ENCODE assay signal across 8 mouse cellular contexts in genomic region chr3:107696910-107697309, GRCm38 (mm10). TPM values are rescaled to one million over a fixed set of nuclear protein-coding genes. Genes with fewer than 3 reads are reported as not detected.
DNase-seq lines count a peak whose midpoint lies in the region; ATAC-seq and TF ChIP-seq lines count a peak whose summit lies in the region.

No protein-coding gene starts in this region.

- DNase-seq in kidney, postnatal 0 days (ENCODE audit: low spot score) = no peak
- DNase-seq in kidney, postnatal 25 days = no peak
- no peak for DNase-seq in gastrocnemius, postnatal 10 days
- DNase-seq in MN1 (ENCODE audit: low spot score) = no peak
- DNase-seq in adrenal gland, postnatal 4 days (ENCODE audit: low spot score in 2 of 2) = no peak

- no peak; the same call in 1 of the 2 replicates for ATAC-seq in kidney, postnatal 0 days (replicated peaks; ENCODE audit: low FRiP score, low read depth)
- ATAC-seq in erythroblast, adult 5-6 weeks (replicated peaks; ENCODE audit: low FRiP score, poor library complexity, severe bottlenecking) = peak; percentile 5; the same call in 1 of the 2 replicates
- peak; percentile 37 for ATAC-seq in intestine, embryonic 15.5 days
- ATAC-seq in neural tube, embryonic 13.5 days (ENCODE audit: low read depth) = peak; percentile 9; the same call in 1 of the 2 replicates

- no peaks in the 10 kb centered on the region for H3K9me3 ChIP-seq in kidney, postnatal 0 days (replicated peaks; ENCODE audit: low read length)
- H3K9me3 ChIP-seq in intestine, embryonic 15.5 days = no peaks in the 10 kb centered on the region
- no peaks in the 10 kb centered on the region for H3K9me3 ChIP-seq in neural tube, embryonic 13.5 days

- peak overlapping the region; percentile 18 for H3K4me2 ChIP-seq in kidney, postnatal 0 days (ENCODE audit: low read length)
- peak overlapping the region; percentile 44 for H3K4me2 ChIP-seq in intestine, embryonic 15.5 days (replicated peaks)
- H3K4me2 ChIP-seq in neural tube, embryonic 13.5 days = peak overlapping the region; percentile 43

- H3K4me3 ChIP-seq in kidney, postnatal 0 days (replicated peaks; ENCODE audit: low read depth, low read length) = no peak overlapping the region
- no peak overlapping the region for H3K4me3 ChIP-seq in intestine, embryonic 15.5 days (replicated peaks)
- peak overlapping the region; percentile 6; the same call in 1 of the 2 replicates for H3K4me3 ChIP-seq in neural tube, embryonic 13.5 days

- no peak for TF ChIP-seq CTCF in kidney, postnatal 0 days (IDR thresholded peaks at IDR 0.05; ENCODE audit: low read depth)

- no peak overlapping the region for H3K27ac ChIP-seq in kidney, postnatal 0 days
- H3K27ac ChIP-seq in intestine, embryonic 15.5 days = no peak overlapping the region
- H3K27ac ChIP-seq in neural tube, embryonic 13.5 days (replicated peaks) = no peak overlapping the region

- no peaks in the 10 kb centered on the region for H3K27me3 ChIP-seq in kidney, postnatal 0 days (ENCODE audit: insufficient read depth, low read length)
- no peaks in the 10 kb centered on the region for H3K27me3 ChIP-seq in intestine, embryonic 15.5 days (replicated peaks)
- no peaks in the 10 kb centered on the region for H3K27me3 ChIP-seq in neural tube, embryonic 13.5 days

- no peak overlapping the region for H3K9ac ChIP-seq in kidney, postnatal 0 days (ENCODE audit: low read depth, low read length)
- H3K9ac ChIP-seq in intestine, embryonic 15.5 days = no peak overlapping the region
- H3K9ac ChIP-seq in neural tube, embryonic 13.5 days = peak overlapping the region; percentile 58

- WGBS in kidney, postnatal 0 days = 29% methylated on average over 3 of the region's 3 CpGs
- WGBS in intestine, embryonic 15.5 days = 23% methylated on average over 3 of the region's 3 CpGs
- 38% methylated on average over 3 of the region's 3 CpGs for WGBS in neural tube, embryonic 13.5 days

- peaks cover 13% of the 10 kb centered on the region for H3K4me1 ChIP-seq in kidney, postnatal 0 days (replicated peaks; ENCODE audit: insufficient read depth, low read length)
- peaks cover 16% of the 10 kb centered on the region; the same call in 1 of the 2 replicates for H3K4me1 ChIP-seq in intestine, embryonic 15.5 days (replicated peaks)
- peaks cover 38% of the 10 kb centered on the region for H3K4me1 ChIP-seq in neural tube, embryonic 13.5 days (replicated peaks)

- no peaks in the 10 kb centered on the region for H3K36me3 ChIP-seq in kidney, postnatal 0 days (ENCODE audit: insufficient read depth, low read length)
- no peaks in the 10 kb centered on the region for H3K36me3 ChIP-seq in intestine, embryonic 15.5 days
- no peaks in the 10 kb centered on the region for H3K36me3 ChIP-seq in neural tube, embryonic 13.5 days

RNA-seq across cellular contexts. Expression of gene Ahcyl1, which starts 0.6 kb away (rescaled TPM):
- polyA plus RNA-seq in kidney, postnatal 0 days (2015; fragmentation: Nextera tagmentation; extraction: Ambion mirVana) = 79.2 and 81.5 TPM in 2 replicates
- 18.2 and 21.7 TPM in 2 replicates for total RNA-seq in erythroblast, adult 5-6 weeks (2015; ENCODE audit: low replicate concordance)
- 9.2 and 20.1 TPM in 2 replicates for total RNA-seq in erythroblast, adult 5-6 weeks (2017; ENCODE audit: low replicate concordance)
- 77.6 and 79.8 TPM in 2 replicates for polyA plus RNA-seq in intestine, embryonic 15.5 days (2015; fragmentation: Nextera tagmentation; extraction: Ambion mirVana)
- polyA plus RNA-seq in neural tube, embryonic 13.5 days (2015; fragmentation: Nextera tagmentation; extraction: Ambion mirVana) = 100 and 109 TPM in 2 replicates
- 10 to 100 TPM; 47.4 to 53.9 TPM for total RNA-seq in gastrocnemius, postnatal 10 days (2021)
- 100 to 1,000 TPM; 171 to 173 TPM for total RNA-seq in adrenal gland, postnatal 4 days (2021)
